ENCODE assay signal across 15 mouse cellular contexts in the genomic region with DNA sequence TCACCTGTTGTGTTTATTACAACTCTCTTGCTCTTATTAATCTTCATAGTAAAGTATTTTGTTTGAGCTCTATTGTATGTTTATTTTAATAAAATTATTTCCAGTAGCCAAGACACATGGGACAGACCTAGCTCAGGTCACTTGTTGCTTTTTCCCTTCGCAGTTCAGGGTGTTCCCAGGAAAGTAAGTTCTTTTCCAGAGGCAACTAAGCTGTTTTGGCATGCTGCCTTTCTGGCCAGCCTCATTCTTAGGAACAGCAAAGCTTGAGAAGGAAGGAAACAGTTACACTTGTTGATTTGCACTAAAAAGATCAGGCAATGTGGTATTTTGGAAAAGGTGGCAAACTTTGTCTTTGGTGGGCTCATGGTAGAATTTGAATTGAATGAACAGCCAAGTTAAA.
DNase-seq lines count a peak whose midpoint lies in the region; ATAC-seq and TF ChIP-seq lines count a peak whose summit lies in the region.
"Had no signal": no experiment of that assay in that cellular context is flagged by ENCODE, and none has a peak within 500 bp of the region (broad histone marks: within the 10 kb centered on the region; RNA-seq: fewer than 3 reads in every experiment).

No protein-coding gene starts in this region.

- H3K4me2 ChIP-seq in limb, embryonic 14.5 days (replicated peaks; ENCODE audit: low read depth, low read length, severe bottlenecking): no peak overlapping the region
- no peak overlapping the region for H3K4me2 ChIP-seq in kidney, postnatal 0 days (ENCODE audit: low read length)
- H3K4me2 ChIP-seq: intestine, embryonic 15.5 days; lung, embryonic 14.5 days had no signal

- H3K9ac ChIP-seq in limb, embryonic 14.5 days (ENCODE audit: low read depth, low read length, severe bottlenecking): no peak overlapping the region
- H3K9ac ChIP-seq in kidney, postnatal 0 days (ENCODE audit: low read depth, low read length): no peak overlapping the region
- H3K9ac ChIP-seq: intestine, embryonic 15.5 days; lung, embryonic 14.5 days had no signal

- no peaks in the 10 kb centered on the region for H3K9me3 ChIP-seq in limb, embryonic 14.5 days (ENCODE audit: control insufficient read depth, low read length)
- H3K9me3 ChIP-seq in limb, embryonic 10.5 days (replicated peaks): no peaks in the 10 kb centered on the region
- no peaks in the 10 kb centered on the region for H3K9me3 ChIP-seq in kidney, postnatal 0 days (replicated peaks; ENCODE audit: low read length)
- H3K9me3 ChIP-seq: forebrain, embryonic 10.5 days; intestine, embryonic 15.5 days had no signal

- H3K4me3 ChIP-seq in limb, embryonic 14.5 days (replicated peaks; ENCODE audit: low read length): no peak overlapping the region
- no peak overlapping the region for H3K4me3 ChIP-seq in limb, embryonic 10.5 days
- no peak overlapping the region for H3K4me3 ChIP-seq in gastrocnemius, adult 2 months
- no peak overlapping the region for H3K4me3 ChIP-seq in kidney, postnatal 0 days (replicated peaks; ENCODE audit: low read depth, low read length)
- H3K4me3 ChIP-seq: forebrain, embryonic 10.5 days; intestine, embryonic 15.5 days; left cerebral cortex, adult 2 months had no signal

- 60% methylated on average over 1 of the region's 1 CpGs for WGBS in limb, embryonic 14.5 days
- 90% methylated on average over 1 of the region's 1 CpGs for whole genome bisulfite sequencing in limb, embryonic 10.5 days
- 63% methylated on average over 1 of the region's 1 CpGs for WGBS in kidney, postnatal 0 days

- peaks cover 8% of the 10 kb centered on the region; the same call in 1 of the 2 replicates for H3K36me3 ChIP-seq in limb, embryonic 14.5 days (ENCODE audit: control insufficient read depth, insufficient read depth, low read length)
- 0 out of 2 replicates have a peak, but pooled peaks cover 3% of the 10 kb centered on the region for H3K36me3 ChIP-seq in limb, embryonic 10.5 days
- no peaks in the 10 kb centered on the region for H3K36me3 ChIP-seq in kidney, postnatal 0 days (ENCODE audit: insufficient read depth, low read length)
- H3K36me3 ChIP-seq: intestine, embryonic 15.5 days had no signal

- no peak overlapping the region for H3K27ac ChIP-seq in limb, embryonic 14.5 days (replicated peaks; ENCODE audit: low read depth, low read length)
- no peak overlapping the region for H3K27ac ChIP-seq in limb, embryonic 10.5 days
- peak overlapping the region; percentile 79 for H3K27ac ChIP-seq in gastrocnemius, adult 2 months
- H3K27ac ChIP-seq in kidney, postnatal 0 days: no peak overlapping the region
- H3K27ac ChIP-seq: forebrain, embryonic 10.5 days; intestine, embryonic 15.5 days; left cerebral cortex, adult 2 months; stomach, postnatal 0 days had no signal

- TF ChIP-seq POLR2A in limb, embryonic 14.5 days (IDR thresholded peaks at IDR 0.05; ENCODE audit: borderline replicate concordance, extremely low read depth, insufficient read depth, insufficient read length): no peak

- H3K27me3 ChIP-seq in limb, embryonic 14.5 days (ENCODE audit: control insufficient read depth, insufficient read depth, low read length): no peaks in the 10 kb centered on the region
- H3K27me3 ChIP-seq in limb, embryonic 10.5 days (ENCODE audit: low read depth, poor library complexity, severe bottlenecking): no peaks in the 10 kb centered on the region
- no peaks in the 10 kb centered on the region for H3K27me3 ChIP-seq in kidney, postnatal 0 days (ENCODE audit: insufficient read depth, low read length)
- H3K27me3 ChIP-seq: intestine, embryonic 15.5 days had no signal

- peak; percentile 38 for DNase-seq in adrenal gland, postnatal 10 days
- no peak for DNase-seq in adrenal gland, postnatal 4 days (ENCODE audit: low spot score in 2 of 2)
- peak; percentile 50 for DNase-seq in limb, embryonic 14.5 days (ENCODE audit: low spot score)
- no peak for DNase-seq in limb, embryonic 10.5 days (ENCODE audit: low spot score)
- DNase-seq in gastrocnemius, adult 2 months: peak; percentile 60
- peak; percentile 8 for DNase-seq in kidney, postnatal 0 days (ENCODE audit: low spot score)
- DNase-seq: lung, embryonic 14.5 days; midbrain, embryonic 14.5 days; right cerebral cortex, postnatal 4 days had no signal

- peaks cover 12% of the 10 kb centered on the region for H3K4me1 ChIP-seq in limb, embryonic 14.5 days (ENCODE audit: control insufficient read depth, insufficient read depth, low read length)
- peaks cover 36% of the 10 kb centered on the region for H3K4me1 ChIP-seq in limb, embryonic 10.5 days
- no peaks in the 10 kb centered on the region for H3K4me1 ChIP-seq in kidney, postnatal 0 days (replicated peaks; ENCODE audit: insufficient read depth, low read length)
- H3K4me1 ChIP-seq: intestine, embryonic 15.5 days had no signal

- no peak for ATAC-seq in limb, embryonic 14.5 days (ENCODE audit: low FRiP score, low read depth)
- ATAC-seq in kidney, postnatal 0 days (replicated peaks; ENCODE audit: low FRiP score, low read depth): no peak
- ATAC-seq in granulocyte monocyte progenitor cell, adult 5-6 weeks (replicated peaks; ENCODE audit: poor library complexity, severe bottlenecking): no peak
- no peak for ATAC-seq in activated CD4-positive, CD25-positive, alpha-beta regulatory T cell, adult 4 months
- ATAC-seq: intestine, embryonic 15.5 days had no signal

- intact Hi-C loops in gastrocnemius, adult 2 months (cut with DNase I): no loop called here

- no peak for TF ChIP-seq CTCF in gastrocnemius, adult 2 months (IDR thresholded peaks at IDR 0.05)
- TF ChIP-seq CTCF in kidney, postnatal 0 days (IDR thresholded peaks at IDR 0.05; ENCODE audit: low read depth): no peak

Comparison
In these comparisons a context has a peak if more than half of its experiments do, and no peak if none do; other contexts are left out.
1. DNase-seq: peak in adrenal gland, postnatal 10 days (single experiment), limb, embryonic 14.5 days (single experiment), gastrocnemius, adult 2 months (single experiment) and kidney, postnatal 0 days (single experiment); none in adrenal gland, postnatal 4 days (0 of 2) and limb, embryonic 10.5 days (single experiment).